ENCODE assay signal across 9 mouse cellular contexts in genomic region chr10:25250108-25250507, GRCm38 (mm10). TPM values are rescaled to one million over a fixed set of nuclear protein-coding genes. Genes with fewer than 3 reads are reported as not detected.
DNase-seq lines count a peak whose midpoint lies in the region; ATAC-seq and TF ChIP-seq lines count a peak whose summit lies in the region.
"Had no signal": no experiment of that assay in that cellular context is flagged by ENCODE, and none has a peak within 500 bp of the region (broad histone marks: within the 10 kb centered on the region; RNA-seq: fewer than 3 reads in every experiment).

No protein-coding gene starts in this region.

- H3K4me1 ChIP-seq in heart, embryonic 12.5 days (replicated peaks), result no peaks in the 10 kb centered on the region
- no peaks in the 10 kb centered on the region for H3K4me1 ChIP-seq in small intestine, adult 2 months (ENCODE audit: control insufficient read depth, insufficient read depth, insufficient read length, low read length)

- no peaks in the 10 kb centered on the region for H3K27me3 ChIP-seq in heart, embryonic 12.5 days (replicated peaks)
- no peaks in the 10 kb centered on the region for H3K27me3 ChIP-seq in small intestine, adult 2 months (ENCODE audit: control insufficient read depth, insufficient read depth, low read length)

- WGBS in heart, embryonic 12.5 days, result 35% methylated on average over 12 of the region's 12 CpGs
- 52% methylated on average over 12 of the region's 12 CpGs for WGBS in small intestine, adult 2 months

- ATAC-seq in heart, embryonic 12.5 days (ENCODE audit: insufficient number of reproducible peaks, low FRiP score), result no peak

- peaks cover 3% of the 10 kb centered on the region; the same call in 1 of the 2 replicates for H3K36me3 ChIP-seq in heart, embryonic 12.5 days
- H3K36me3 ChIP-seq in small intestine, adult 2 months (ENCODE audit: control insufficient read depth, insufficient read depth, low read length), result no peaks in the 10 kb centered on the region

- H3K9me3 ChIP-seq in heart, embryonic 12.5 days (replicated peaks), result no peaks in the 10 kb centered on the region

- TF ChIP-seq CTCF in small intestine, adult 2 months (IDR thresholded peaks at IDR 0.05; ENCODE audit: extremely low read depth, insufficient read length, insufficient replicate concordance, low read depth, low read length), result peak; percentile 87; the same call in 1 of the 2 replicates

- no peak overlapping the region for H3K9ac ChIP-seq in heart, embryonic 12.5 days

- no peak overlapping the region for H3K27ac ChIP-seq in heart, embryonic 12.5 days (ENCODE audit: poor library complexity, severe bottlenecking)
- H3K27ac ChIP-seq in small intestine, adult 2 months (ENCODE audit: insufficient read depth, low read depth, low read length), result no peak overlapping the region
- H3K27ac ChIP-seq: macrophage had no signal

- DNase-seq in heart, adult 9 months (ENCODE audit: low spot score in 2 of 2), result peak; percentile 12 to 37
- DNase-seq in adrenal gland, adult 18-20 months (ENCODE audit: low spot score in 2 of 2), result peak; percentile 37 to 51
- DNase-seq in embryo, embryonic 10 days (ENCODE audit: low spot score), result peak; percentile 88
- peak; percentile 56 to 71 for DNase-seq in gastrocnemius, postnatal 4 days (ENCODE audit: low spot score in 2 of 2)
- peak; percentile 79 to 84 for DNase-seq in kidney, postnatal 4 days
- DNase-seq in lung, postnatal 14 days, result peak; percentile 80

- TF ChIP-seq POLR2A in small intestine, adult 2 months (IDR thresholded peaks at IDR 0.05; ENCODE audit: low read depth, low read length), result no peak

- no peak overlapping the region for H3K4me3 ChIP-seq in heart, embryonic 12.5 days
- H3K4me3 ChIP-seq in small intestine, adult 2 months (ENCODE audit: low read depth, low read length), result no peak overlapping the region

- no peak overlapping the region for H3K4me2 ChIP-seq in heart, embryonic 12.5 days

RNA-seq across cellular contexts. Expression of gene Akap7, which starts 57.6 kb away (rescaled TPM):
- polyA plus RNA-seq in heart, embryonic 12.5 days (2016; fragmentation: Nextera tagmentation; extraction: Ambion mirVana), result 38.3 and 38.6 TPM in 2 replicates
- total RNA-seq in adrenal gland, adult 18-20 months (2021), result 10 to 100 TPM; 64.9 to 65.4 TPM
- total RNA-seq in gastrocnemius, postnatal 4 days (2021), result 10 to 100 TPM; 45.7 to 50.9 TPM
- polyA plus RNA-seq in small intestine, adult 2 months (2012; rRNA removed), result 5.1 and 10.6 TPM in 2 replicates

Comparison
In these comparisons a context has a peak if more than half of its experiments do, and no peak if none do; other contexts are left out.
1. DNase-seq: peak in every context shown above with its lines; median percentile 88 in embryo, embryonic 10 days; 82 in kidney, postnatal 4 days; 80 in lung, postnatal 14 days; 64 in gastrocnemius, postnatal 4 days; 44 in adrenal gland, adult 18-20 months; 24 in heart, adult 9 months.